Mouse (Mus musculus): Measurements from ENCODE around the gene Emc1. TPM values are rescaled to one million over a fixed set of nuclear protein-coding genes. Genes with fewer than 3 reads are reported as not detected.

Gene Emc1
- total RNA-seq (2017), result 21.0 and 34.7 TPM in 2 replicates

DNA sequence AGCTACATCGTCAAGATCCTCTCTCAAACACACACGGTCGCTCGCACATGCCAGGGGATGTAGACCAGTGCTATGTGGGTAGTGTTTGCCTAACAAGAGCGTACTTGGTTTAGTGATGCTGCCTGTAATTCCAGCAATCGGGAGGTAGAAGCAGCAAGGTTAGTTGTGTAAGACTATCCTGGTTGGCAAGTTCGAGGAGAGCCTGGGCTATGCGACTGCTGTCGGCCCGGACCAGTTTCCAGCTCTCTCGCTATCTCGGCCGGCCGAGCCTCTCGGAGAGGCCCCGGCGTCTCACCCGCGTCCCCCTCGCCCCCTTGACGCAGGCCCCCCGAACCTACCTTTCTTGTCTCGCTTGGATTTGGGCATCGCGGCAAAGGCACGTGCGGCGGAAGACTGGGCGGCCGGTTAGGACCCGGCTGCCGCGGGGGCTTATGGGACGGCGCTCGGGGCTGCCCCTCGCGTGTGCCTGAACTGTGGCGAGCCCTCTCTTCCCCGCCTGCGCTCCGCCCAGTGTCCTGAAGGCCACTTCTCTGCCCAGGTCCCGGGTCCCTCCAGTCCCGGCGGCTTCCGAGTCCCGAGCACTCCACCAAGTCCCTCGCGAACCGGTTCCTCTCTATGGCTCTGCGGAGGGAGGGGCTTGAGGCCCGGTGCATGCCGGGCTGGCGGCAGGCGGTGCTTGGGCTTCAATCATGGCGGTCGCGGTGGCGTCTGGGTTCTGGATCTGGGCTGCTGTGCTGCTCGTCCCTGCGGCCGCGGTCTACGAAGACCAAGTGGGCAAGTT lies at the start of gene Emc1, which contains the start of the genes Mrto4 and Ubr4:
Emc1 (plus strand) TSS at position 657 of the 781 bp plus-strand sequence.
Mrto4 (minus strand) TSS at position 646 of the 781 bp plus-strand sequence.
Ubr4 (plus strand) TSS at position 679 of the 781 bp plus-strand sequence.
- peak; percentile 83 for ATAC-seq (ENCODE audit: extremely low read depth, insufficient number of reproducible peaks, low FRiP score, poor library complexity, severe bottlenecking)

DNA sequence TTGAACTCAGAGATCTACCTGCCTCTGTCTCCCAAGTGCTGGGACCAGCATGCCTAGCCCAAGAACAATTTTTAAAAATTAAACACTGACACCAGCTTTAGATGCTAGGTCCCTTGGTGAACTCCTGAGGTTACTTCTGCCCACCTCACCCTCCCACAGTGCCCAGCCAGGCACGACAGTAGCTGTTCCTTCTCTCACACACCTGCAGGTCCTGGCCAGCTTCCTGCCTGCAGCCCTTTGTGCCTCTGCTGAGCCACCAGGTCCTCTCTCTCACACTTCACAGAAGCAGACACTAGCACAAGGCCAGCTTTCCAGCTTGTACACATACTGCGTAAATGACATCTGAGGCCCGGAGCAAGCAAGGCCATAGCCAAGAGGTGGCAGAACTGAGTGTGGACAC lies 46.9 kb upstream of the Emc1 start:
- no peak for ATAC-seq (ENCODE audit: extremely low read depth, insufficient number of reproducible peaks, low FRiP score, poor library complexity, severe bottlenecking)

DNA sequence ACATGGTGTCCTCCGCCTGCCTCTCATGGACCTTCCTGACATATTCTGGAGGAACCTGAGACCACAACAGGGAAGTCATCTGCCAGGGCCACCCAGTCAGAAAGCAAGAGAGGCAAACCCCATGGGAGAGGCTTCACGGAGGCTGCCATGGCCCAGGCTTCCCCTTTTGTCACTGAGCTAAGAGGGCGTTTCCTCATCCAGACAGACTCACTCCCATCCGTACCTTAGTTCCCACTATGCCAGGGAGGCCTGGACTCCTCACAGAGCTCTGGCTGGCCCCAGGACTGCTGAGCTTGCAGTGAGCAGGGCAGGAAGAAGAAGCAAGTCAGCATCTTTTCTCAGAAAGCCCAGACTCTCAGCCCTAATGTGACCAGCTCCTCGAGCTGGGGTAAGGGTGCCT lies 44.5 kb upstream of the Emc1 start:
- ATAC-seq (ENCODE audit: extremely low read depth, insufficient number of reproducible peaks, low FRiP score, poor library complexity, severe bottlenecking), result peak; percentile 49

- no peak for ATAC-seq (ENCODE audit: extremely low read depth, insufficient number of reproducible peaks, low FRiP score, poor library complexity, severe bottlenecking)
These were observed 42.7 kb upstream of the Emc1 start for GRCm38 (mm10) chr4:139309651-139310050.

- ATAC-seq (ENCODE audit: extremely low read depth, insufficient number of reproducible peaks, low FRiP score, poor library complexity, severe bottlenecking), result peak; percentile 60
These were observed 42.1 kb upstream of the Emc1 start, which contains the start of the genes Pqlc2 and Akr7a5 for GRCm38 (mm10) chr4:139310171-139310898. Pqlc2 (minus strand) TSS chr4:139310708. Akr7a5 (plus strand) TSS chr4:139310744.

DNA sequence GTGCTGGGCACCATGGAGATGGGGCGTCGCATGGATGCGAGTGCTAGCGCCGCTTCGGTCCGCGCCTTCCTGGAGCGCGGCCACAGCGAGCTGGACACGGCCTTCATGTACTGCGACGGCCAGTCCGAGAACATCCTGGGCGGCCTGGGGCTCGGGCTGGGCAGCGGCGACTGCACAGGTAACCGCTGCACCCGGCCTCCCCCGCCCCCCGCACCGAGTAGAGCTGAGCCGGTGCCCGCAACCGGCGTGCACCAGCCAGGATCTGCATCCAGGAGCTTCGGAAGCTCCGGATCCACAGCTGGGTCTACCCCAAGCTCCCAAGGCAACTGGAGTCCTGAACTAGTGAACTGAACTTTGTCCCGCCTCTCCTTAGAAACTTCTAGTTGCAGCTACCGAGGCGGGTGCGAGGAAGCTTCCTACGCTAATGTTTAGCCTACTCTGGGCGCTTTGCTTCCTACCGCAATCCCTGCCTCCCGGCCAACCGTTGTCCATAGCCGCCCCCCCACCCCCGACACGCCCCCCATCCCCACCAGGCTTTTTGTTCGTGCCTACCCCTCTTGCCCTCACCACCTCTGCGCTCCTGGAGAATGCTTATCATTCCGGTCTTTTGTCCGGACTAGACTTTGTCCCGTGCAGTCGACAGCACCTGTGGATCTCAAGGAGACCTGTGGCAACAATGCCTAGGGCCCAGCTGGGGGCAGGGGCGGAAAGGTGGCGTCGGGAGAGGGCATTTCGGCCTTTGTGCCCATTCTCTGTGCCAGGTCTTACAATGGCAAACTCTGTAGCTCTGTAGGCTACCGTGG lies 41.3 kb upstream of the Emc1 start:
- ATAC-seq (ENCODE audit: extremely low read depth, insufficient number of reproducible peaks, low FRiP score, poor library complexity, severe bottlenecking), result no peak

GRCm38 (mm10) chr4:139311707-139312106 lies 40.7 kb upstream of the Emc1 start:
- ATAC-seq (ENCODE audit: extremely low read depth, insufficient number of reproducible peaks, low FRiP score, poor library complexity, severe bottlenecking), result no peak

- no peak for ATAC-seq (ENCODE audit: extremely low read depth, insufficient number of reproducible peaks, low FRiP score, poor library complexity, severe bottlenecking)
These were observed 39.8 kb upstream of the Emc1 start for GRCm38 (mm10) chr4:139312632-139313031.

- no peak for ATAC-seq (ENCODE audit: extremely low read depth, insufficient number of reproducible peaks, low FRiP score, poor library complexity, severe bottlenecking)
These were observed 33.9 kb upstream of the Emc1 start for GRCm38 (mm10) chr4:139318449-139318848.

GRCm38 (mm10) chr4:139319740-139320139 lies 32.6 kb upstream of the Emc1 start:
- ATAC-seq (ENCODE audit: extremely low read depth, insufficient number of reproducible peaks, low FRiP score, poor library complexity, severe bottlenecking), result no peak

GRCm38 (mm10) chr4:139330605-139331004 lies 21.8 kb upstream of the Emc1 start:
- peak; percentile 98 for ATAC-seq (ENCODE audit: extremely low read depth, insufficient number of reproducible peaks, low FRiP score, poor library complexity, severe bottlenecking)

DNA sequence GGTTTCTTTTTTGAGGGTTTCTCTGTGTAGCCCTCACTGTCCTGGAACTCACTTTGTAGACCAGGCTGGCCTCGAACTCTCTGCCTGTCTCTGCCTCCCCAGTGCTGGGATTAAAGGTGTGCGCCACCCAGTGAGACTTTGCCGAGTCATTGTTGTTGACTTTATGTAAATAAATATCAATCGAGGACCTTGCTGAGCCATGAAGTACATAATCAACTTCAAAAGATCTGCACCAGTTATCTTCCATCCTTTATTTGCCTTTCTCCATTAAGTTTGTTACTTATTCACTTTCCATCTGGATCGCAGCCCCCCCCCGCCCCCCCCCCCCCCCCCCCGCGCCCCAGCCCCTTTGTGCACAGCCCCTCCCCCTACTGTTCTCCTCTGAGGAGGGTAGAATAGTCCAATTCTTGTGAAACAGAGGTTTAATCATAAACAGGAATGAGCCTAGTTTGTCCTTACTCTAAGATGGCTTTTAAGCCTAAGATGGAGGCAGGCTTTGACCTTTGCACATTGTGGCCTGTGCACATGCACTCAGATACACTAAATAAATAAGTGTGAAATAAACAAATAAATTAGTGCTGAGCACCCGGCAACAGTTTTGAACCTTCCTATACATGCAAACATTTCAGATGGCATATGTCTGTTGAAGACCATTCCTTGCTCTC lies 17.6 kb upstream of the Emc1 start:
- ATAC-seq (ENCODE audit: extremely low read depth, insufficient number of reproducible peaks, low FRiP score, poor library complexity, severe bottlenecking), result no peak

GRCm38 (mm10) chr4:139335507-139335906 lies 16.9 kb upstream of the Emc1 start:
- no peak for ATAC-seq (ENCODE audit: extremely low read depth, insufficient number of reproducible peaks, low FRiP score, poor library complexity, severe bottlenecking)

DNA sequence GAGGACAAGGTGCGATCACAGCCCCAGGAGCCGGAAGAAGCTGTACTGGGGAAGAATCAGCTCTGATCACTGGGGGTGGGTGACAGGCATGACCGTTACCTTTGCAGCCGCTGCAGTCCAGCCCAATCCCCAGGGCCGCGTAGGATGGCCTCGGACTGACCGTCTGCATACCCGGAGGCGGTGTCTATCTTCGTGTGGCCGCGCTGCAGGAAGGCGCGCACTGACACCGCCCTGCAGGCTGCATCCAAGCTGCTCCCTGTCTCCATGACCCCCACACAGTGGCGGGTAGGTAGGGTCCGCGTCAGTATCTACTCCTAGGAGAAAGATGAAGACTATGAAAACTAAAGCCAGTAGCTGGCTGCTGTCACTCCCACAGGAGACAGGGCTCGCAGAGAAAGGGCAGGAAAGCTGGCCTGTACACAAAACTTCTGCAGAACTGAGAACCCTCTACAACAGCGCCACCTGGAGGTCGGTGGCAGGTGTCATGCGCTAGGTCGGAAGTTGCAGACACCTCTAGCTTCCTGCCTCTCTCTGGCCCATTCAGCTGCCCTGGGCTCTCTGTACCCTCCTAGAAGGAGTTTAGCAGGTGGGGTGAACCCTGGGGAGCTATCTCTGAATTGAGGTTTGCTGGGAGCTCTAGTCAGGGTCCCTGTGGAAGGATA lies 15.4 kb upstream of the Emc1 start:
- peak; percentile 89 for ATAC-seq (ENCODE audit: extremely low read depth, insufficient number of reproducible peaks, low FRiP score, poor library complexity, severe bottlenecking)

- ATAC-seq (ENCODE audit: extremely low read depth, insufficient number of reproducible peaks, low FRiP score, poor library complexity, severe bottlenecking), result no peak
These were observed 14.2 kb upstream of the Emc1 start for GRCm38 (mm10) chr4:139338145-139338544.

GRCm38 (mm10) chr4:139340835-139341234 lies 11.6 kb upstream of the Emc1 start:
- ATAC-seq (ENCODE audit: extremely low read depth, insufficient number of reproducible peaks, low FRiP score, poor library complexity, severe bottlenecking), result peak; percentile 25; the same call in 1 of the 2 replicates

DNA sequence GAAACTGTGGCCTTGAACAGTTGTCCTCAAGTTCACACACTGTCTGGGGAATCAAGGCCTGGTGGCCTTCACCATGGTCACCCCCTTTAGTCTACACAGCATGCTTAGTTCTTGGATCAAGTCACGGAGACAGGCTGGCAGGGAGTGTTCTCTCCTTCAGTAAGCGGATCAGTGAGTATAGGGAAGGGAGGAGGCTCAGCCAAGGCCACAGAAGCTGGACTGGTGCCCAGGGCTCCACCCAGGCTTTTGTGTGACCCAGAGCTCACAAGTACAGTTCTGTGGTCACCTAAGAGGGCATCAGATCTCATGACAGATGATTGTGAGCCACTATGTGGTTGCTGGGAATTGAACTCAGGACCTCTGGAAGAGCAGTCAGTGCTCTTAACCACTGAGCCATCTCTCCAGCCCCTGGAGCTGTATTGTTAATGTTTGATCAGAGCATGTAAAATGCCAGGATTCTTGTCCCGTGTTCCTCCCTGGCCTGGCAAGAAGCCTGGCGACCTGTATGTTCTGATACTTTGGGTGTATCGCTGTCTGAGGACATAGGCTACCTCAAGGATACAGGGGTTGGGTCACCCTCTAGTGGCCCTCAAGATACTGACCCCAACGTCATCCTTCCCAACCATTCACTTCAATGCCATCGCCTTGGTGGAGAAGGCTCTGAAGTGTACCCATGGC lies 10.7 kb upstream of the Emc1 start:
- no peak for ATAC-seq (ENCODE audit: extremely low read depth, insufficient number of reproducible peaks, low FRiP score, poor library complexity, severe bottlenecking)

- ATAC-seq (ENCODE audit: extremely low read depth, insufficient number of reproducible peaks, low FRiP score, poor library complexity, severe bottlenecking), result no peak
These were observed 8.7 kb upstream of the Emc1 start for GRCm38 (mm10) chr4:139343718-139344117.

Measured in neutrophil, adult 5-6 weeks (primary cell).